Mouse (Mus musculus) myocyte (in vitro differentiated cells): ENCODE data around the gene Arhgap25.

Source experiments
- E2F4 ChIP-seq: IDR thresholded peaks from one replicate; pipeline ENCODE4 v1.6.1; 2011; ENCODE audit warnings: mild to moderate bottlenecking, control low read depth, moderate library complexity; ENCODE audit not compliant: insufficient read depth
- POLR2A ChIP-seq: IDR thresholded peaks from one replicate; pipeline ENCODE4 v1.6.1; 2011; ENCODE audit warnings: low read depth, mild to moderate bottlenecking, control low read depth, moderate library complexity; ENCODE audit not compliant: insufficient read length

GRCm38 (mm10) chr6:87565166-87565565, 32.1 kb upstream of the Arhgap25 start:
- no peak for TF ChIP-seq E2F4
- no peak for TF ChIP-seq POLR2A
